Mouse (Mus musculus) heart, postnatal 0 days (tissue): ENCODE measurements around the gene Fbxl5. TPM values are rescaled to one million over a fixed set of nuclear protein-coding genes. Genes with fewer than 3 reads are reported as not detected.

ENCODE experiments used
- ATAC-seq: fragments of 200-750 bp; cut with Nextera tagmentation; 2 replicates; pipeline ENCODE4 v1.8.0; 2017; ENCODE audit warnings: low read depth, moderate number of reproducible peaks, moderate library complexity; ENCODE audit not compliant: insufficient read depth
- DNase-seq: peaks from one replicate; pipeline ENCODE4 v3.0.0-alpha.2; 2016; ENCODE audit warnings: low spot score
- H3K27ac ChIP-seq: fragments of 300-500 bp; sonication (generic); 2 replicates; pipeline ENCODE4 v1.5.1; 2014; ENCODE audit warnings: low read depth, mild to moderate bottlenecking
- H3K27me3 ChIP-seq: fragments of 300-500 bp; sonication (generic); 2 replicates; pipeline ENCODE4 v1.6.1; 2014; ENCODE audit warnings: low read length, mixed read lengths; ENCODE audit not compliant: control insufficient read depth, insufficient read depth
- H3K36me3 ChIP-seq: fragments of 300-500 bp; sonication (generic); replicated peaks from 2 replicates; pipeline ENCODE4 v1.6.1; 2014; ENCODE audit warnings: low read length, mixed read lengths; ENCODE audit not compliant: control insufficient read depth, insufficient read depth
- H3K4me1 ChIP-seq: fragments of 300-500 bp; sonication (generic); 2 replicates; pipeline ENCODE4 v1.6.1; 2014; ENCODE audit warnings: antibody characterized with exemption; ENCODE audit not compliant: control insufficient read depth, insufficient read depth
- H3K4me2 ChIP-seq: fragments of 300-500 bp; sonication (generic); 2 replicates; pipeline ENCODE4 v1.6.1; 2014; ENCODE audit warnings: low read depth, mild to moderate bottlenecking, low read length, moderate library complexity
- H3K4me3 ChIP-seq: fragments of 300-500 bp; sonication (generic); 2 replicates; pipeline ENCODE4 v1.5.1; 2014; ENCODE audit warnings: low read depth, low read length
- H3K9ac ChIP-seq: fragments of 300-500 bp; sonication (generic); replicated peaks from 2 replicates; pipeline ENCODE4 v1.6.1; 2014; ENCODE audit warnings: low read depth, low read length, mixed read lengths
- H3K9me3 ChIP-seq: fragments of 300-500 bp; sonication (generic); replicated peaks from 2 replicates; pipeline ENCODE4 v1.6.1; 2016; ENCODE audit warnings: low read length; ENCODE audit not compliant: control insufficient read depth
- CTCF ChIP-seq: IDR thresholded peaks from 2 replicates; pipeline ENCODE4 v1.5.1; 2016; ENCODE audit warnings: antibody characterized with exemption, control low read depth, low read depth
- EP300 ChIP-seq: IDR thresholded peaks from 2 replicates; pipeline ENCODE4 v1.6.1; 2016; ENCODE audit warnings: antibody characterized with exemption, low read depth
- WGBS: fragments of 180-500 bp; shearing (Covaris S2); extraction: QIAGEN DNeasy Blood & Tissue Kit; methylation state at CpG from one replicate; pipeline ENCODE4 v1.1.7; 2014; 5-methylcytosine and 5-hydroxymethylcytosine counted together
- polyA plus RNA-seq: library from polyadenylated mRNA; unstranded; fragments of >200 nt; fragmentation: Nextera tagmentation; extraction: Ambion mirVana; gene quantifications from 2 replicates; pipeline ENCODE4 v1.2.1, GENCODE M21; 2015
- total RNA-seq: library from RNA; depleted of rRNA; stranded (reverse); fragments of >200 nt; gene quantifications from 2 replicates; pipeline ENCODE4 v1.2.3, GENCODE M21; 2014; ENCODE audit warnings: low replicate concordance; rRNA removed

Fbxl5 gene
- total RNA-seq (48.9 and 56.0 TPM in 2 replicates), polyA plus RNA-seq (40.3 and 41.9 TPM in 2 replicates)

DNA sequence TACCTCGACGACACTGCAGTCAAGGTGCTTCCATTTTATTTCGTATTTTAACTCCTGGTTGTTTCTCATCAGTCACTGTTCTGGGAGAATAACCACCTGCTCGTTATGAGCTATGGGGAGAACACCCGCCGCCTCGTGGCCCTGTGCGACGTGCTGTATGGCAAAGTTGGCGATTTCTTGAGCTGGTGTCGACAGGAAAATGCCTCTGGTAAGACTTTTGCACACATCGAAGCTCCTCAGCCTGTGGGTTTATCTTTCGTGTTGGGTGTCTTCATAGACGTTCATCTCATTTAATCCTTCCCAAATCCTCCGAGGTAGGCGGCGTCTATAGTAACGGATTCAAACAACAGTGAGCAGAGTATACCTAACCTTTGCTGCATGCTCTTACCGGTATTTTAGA is at the start of gene Fbxl5:
TSS of gene Fbxl5 (minus strand) at position 101 of the 400 bp plus-strand sequence.
- no peaks in the 10 kb centered on the region for H3K27me3 ChIP-seq
- H3K9me3 ChIP-seq = no peaks in the 10 kb centered on the region
- H3K4me1 ChIP-seq = no peaks in the 10 kb centered on the region
- H3K4me2 ChIP-seq = no peak within 1 kb of the TSS
- ATAC-seq (no peak), DNase-seq (no peak)
- H3K36me3 ChIP-seq = no peaks in the 10 kb centered on the region
- H3K4me3 ChIP-seq = no peak within 1 kb of the TSS
- H3K9ac ChIP-seq = no peak within 1 kb of the TSS
- TF ChIP-seq CTCF (no peak), EP300 (no peak)
- H3K27ac ChIP-seq = no peak within 1 kb of the TSS
- WGBS = 72% methylated on average over 19 of the region's 19 CpGs

DNA sequence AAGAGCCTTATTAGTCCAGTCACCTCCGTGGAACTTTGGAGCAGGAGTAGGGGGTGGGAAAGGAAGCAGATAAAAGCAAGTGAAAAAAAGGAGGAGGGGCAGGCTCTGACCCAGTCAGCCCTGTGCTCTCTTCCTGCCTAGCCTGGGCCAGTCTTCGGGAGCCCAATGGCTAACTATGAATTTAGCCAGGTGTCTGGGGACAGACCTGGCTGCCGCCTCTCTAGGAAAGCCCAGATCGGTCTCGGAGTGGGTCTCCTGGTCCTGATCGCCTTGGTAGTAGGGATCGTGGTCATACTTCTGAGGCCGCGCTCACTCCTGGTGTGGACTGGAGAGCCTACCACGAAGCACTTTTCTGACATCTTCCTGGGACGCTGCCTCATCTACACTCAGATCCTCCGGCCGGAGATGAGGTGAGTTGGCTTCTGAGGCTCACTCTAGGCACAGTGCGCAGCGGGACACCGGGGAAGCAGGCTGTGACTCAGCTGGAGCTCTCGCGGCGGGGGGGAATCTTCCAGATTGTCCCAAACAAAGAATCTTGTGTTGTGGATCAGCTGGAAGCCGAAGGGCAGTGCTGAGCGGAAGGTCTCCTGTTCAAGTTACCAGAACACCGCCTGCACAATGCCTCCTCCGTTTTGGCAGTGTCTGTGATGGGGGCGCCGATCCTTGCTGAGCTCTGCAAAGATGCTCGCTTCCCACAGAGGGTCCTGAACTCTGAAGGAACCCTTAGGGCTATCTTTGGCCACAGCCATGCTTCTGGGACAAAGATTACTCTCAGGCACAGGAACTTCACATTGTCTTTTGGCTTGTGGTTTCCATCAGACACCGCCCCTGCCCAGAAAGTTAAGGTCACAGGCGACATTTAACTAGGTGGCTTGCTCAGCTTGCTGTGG is 47.5 kb upstream of the Fbxl5 start:
- Histone ChIP-seq H3K4me3 (peak overlapping the region; percentile 48), H3K27ac (peak overlapping the region; percentile 73), H3K9ac (peak overlapping the region; percentile 57), H3K4me1 (peaks cover 6% of the 10 kb centered on the region; the same call in 1 of the 2 replicates), H3K36me3 (no peaks in the 10 kb centered on the region), H3K4me2 (peak overlapping the region; percentile 67), H3K9me3 (no peaks in the 10 kb centered on the region), H3K27me3 (no peaks in the 10 kb centered on the region)
- peak; percentile 42; the same call in 1 of the 2 replicates for TF ChIP-seq EP300
- no peak for TF ChIP-seq CTCF
- WGBS = 2% methylated on average over 28 of the region's 28 CpGs
- ATAC-seq (peak; percentile 67), DNase-seq (peak; percentile 43)

GRCm38 (mm10) chr5:43868253-43868652 is 46.8 kb upstream of the Fbxl5 start, which contains the start of gene Cd38:
Gene Cd38 (plus strand): TSS chr5:43868553.
- no peaks in the 10 kb centered on the region for H3K27me3 ChIP-seq
- H3K4me2 ChIP-seq = peak within 1 kb of the TSS; percentile 67
- H3K27ac ChIP-seq = peak within 1 kb of the TSS; percentile 73
- no peak for DNase-seq
- no peak for TF ChIP-seq CTCF
- TF ChIP-seq EP300 = no peak
- H3K36me3 ChIP-seq = no peaks in the 10 kb centered on the region
- ATAC-seq = no peak
- H3K4me1 ChIP-seq = peaks cover 6% of the 10 kb centered on the region; the same call in 1 of the 2 replicates
- peak within 1 kb of the TSS; percentile 57 for H3K9ac ChIP-seq
- H3K9me3 ChIP-seq = no peaks in the 10 kb centered on the region
- H3K4me3 ChIP-seq = peak within 1 kb of the TSS; percentile 48

- no peaks in the 10 kb centered on the region for H3K27me3 ChIP-seq
- no peak overlapping the region for H3K27ac ChIP-seq
- no peak for TF ChIP-seq CTCF
- no peak for TF ChIP-seq EP300
- H3K9me3 ChIP-seq = no peaks in the 10 kb centered on the region
- no peak overlapping the region for H3K9ac ChIP-seq
- ATAC-seq = peak; percentile 45; the same call in 1 of the 2 replicates
- no peak overlapping the region for H3K4me3 ChIP-seq
- peaks cover 6% of the 10 kb centered on the region; the same call in 1 of the 2 replicates for H3K4me1 ChIP-seq
- no peak for DNase-seq
- 37% methylated on average over 2 of the region's 2 CpGs for WGBS
- H3K36me3 ChIP-seq = no peaks in the 10 kb centered on the region
- no peak overlapping the region for H3K4me2 ChIP-seq
These were observed 43.9 kb upstream of the Fbxl5 start for GRCm38 (mm10) chr5:43865316-43865715.

GRCm38 (mm10) chr5:43863642-43864041 is 42.2 kb upstream of the Fbxl5 start:
- H3K27ac ChIP-seq = no peak overlapping the region
- no peaks in the 10 kb centered on the region for H3K36me3 ChIP-seq
- no peak for DNase-seq
- no peaks in the 10 kb centered on the region for H3K9me3 ChIP-seq
- ATAC-seq = no peak
- H3K27me3 ChIP-seq = no peaks in the 10 kb centered on the region
- H3K4me1 ChIP-seq = no peaks in the 10 kb centered on the region
- H3K9ac ChIP-seq = no peak overlapping the region
- TF ChIP-seq EP300 = no peak
- H3K4me2 ChIP-seq = no peak overlapping the region
- no peak overlapping the region for H3K4me3 ChIP-seq
- 50% methylated on average over 6 of the region's 6 CpGs for WGBS
